Comparison of ENCODE assay signal across 9 mouse cellular contexts in the genomic region with DNA sequence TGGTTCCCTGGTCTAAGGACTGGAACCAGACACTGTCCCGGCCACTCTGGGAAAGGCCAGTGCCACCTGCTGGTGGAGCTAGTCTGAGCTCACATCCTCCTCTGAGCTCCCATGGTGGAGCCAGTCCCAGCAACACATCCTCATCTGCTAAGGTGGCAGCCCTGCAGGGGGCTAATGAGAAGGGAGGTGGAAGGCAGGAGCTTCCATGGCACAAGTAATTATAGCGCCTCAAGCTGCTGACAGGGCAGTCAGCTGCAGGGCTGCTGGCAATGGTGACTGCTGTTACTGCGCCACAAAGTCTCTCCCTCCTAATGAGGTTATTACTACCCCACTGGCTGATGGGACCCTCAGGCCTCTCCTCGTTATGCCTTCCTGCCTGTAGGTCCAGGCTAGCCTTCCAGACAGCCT.
DNase-seq lines count a peak whose midpoint lies in the region; ATAC-seq and TF ChIP-seq lines count a peak whose summit lies in the region.
"Had no signal": no experiment of that assay in that cellular context is flagged by ENCODE, and none has a peak within 500 bp of the region (broad histone marks: within the 10 kb centered on the region; RNA-seq: fewer than 3 reads in every experiment).

No protein-coding gene starts in this region.

- intact Hi-C loops in left cerebral cortex, postnatal 4 days (cut with DNase I): loop anchor here (10.0 kb wide), 1 partner anchor 513 kb away; no protein-coding TSS in a partner anchor
- intact Hi-C loops in left cerebral cortex, postnatal 36 days (cut with DNase I): no loop called here
- intact Hi-C loops in heart, postnatal 14 days (cut with DNase I): no loop called here

- TF ChIP-seq POLR2A in cortical plate, adult 2 months (IDR thresholded peaks at IDR 0.05; ENCODE audit: extremely low read depth, insufficient read depth, low read length): no peak

- no peak overlapping the region for H3K9ac ChIP-seq in midbrain, embryonic 16.5 days (ENCODE audit: low read depth, low read length)
- H3K9ac ChIP-seq: heart, embryonic 13.5 days had no signal

- H3K27ac ChIP-seq in cortical plate, adult 2 months (ENCODE audit: insufficient read depth, low read length): no peak overlapping the region
- no peak overlapping the region for H3K27ac ChIP-seq in midbrain, embryonic 16.5 days (ENCODE audit: low read length)
- H3K27ac ChIP-seq: heart, embryonic 13.5 days; macrophage had no signal

- TF ChIP-seq CTCF in cortical plate, adult 2 months (IDR thresholded peaks at IDR 0.05; ENCODE audit: extremely low read depth, insufficient read depth, low read length): 0 out of 2 replicates have a peak, but pooled peaks have one; percentile 6

- no peak overlapping the region for H3K4me2 ChIP-seq in midbrain, embryonic 16.5 days (ENCODE audit: low read length)
- H3K4me2 ChIP-seq: heart, embryonic 13.5 days had no signal

- no peaks in the 10 kb centered on the region for H3K4me1 ChIP-seq in cortical plate, adult 2 months (ENCODE audit: control insufficient read depth, insufficient read depth, low read length)
- peaks cover 8% of the 10 kb centered on the region; the same call in 1 of the 2 replicates for H3K4me1 ChIP-seq in midbrain, embryonic 16.5 days (ENCODE audit: control insufficient read depth, insufficient read depth, low read length)

- H3K36me3 ChIP-seq in midbrain, embryonic 16.5 days (ENCODE audit: control insufficient read depth, insufficient read depth, low read length): no peaks in the 10 kb centered on the region
- H3K36me3 ChIP-seq: heart, embryonic 13.5 days had no signal

- no peak overlapping the region for H3K4me3 ChIP-seq in cortical plate, adult 2 months (ENCODE audit: insufficient read depth, low read length)
- no peak overlapping the region for H3K4me3 ChIP-seq in midbrain, embryonic 16.5 days (ENCODE audit: low read depth, low read length)
- H3K4me3 ChIP-seq: heart, embryonic 13.5 days had no signal

- H3K27me3 ChIP-seq in midbrain, embryonic 16.5 days (ENCODE audit: control insufficient read depth, insufficient read depth, low read depth, low read length): no peaks in the 10 kb centered on the region

- WGBS in midbrain, embryonic 16.5 days: 24% methylated on average over 4 of the region's 4 CpGs

- DNase-seq in left cerebral cortex, postnatal 4 days: peak; percentile 81
- no peak for DNase-seq in left cerebral cortex, postnatal 36 days (ENCODE audit: low spot score in 2 of 2)
- peak; percentile 42 for DNase-seq in forelimb bud, embryonic 11.5 days (ENCODE audit: low read depth, low spot score)
- no peak for DNase-seq in heart, postnatal 14 days
- no peak for DNase-seq in layer of hippocampus, adult 9-10 months (ENCODE audit: low spot score)

- H3K9me3 ChIP-seq in midbrain, embryonic 16.5 days (replicated peaks; ENCODE audit: control insufficient read depth, low read length, poor library complexity, severe bottlenecking): no peaks in the 10 kb centered on the region

- peak; percentile 23 for ATAC-seq in midbrain, embryonic 16.5 days

Comparison
In these comparisons a context has a peak if more than half of its experiments do, and no peak if none do; other contexts are left out.
1. DNase-seq: peak in left cerebral cortex, postnatal 4 days (single experiment) and forelimb bud, embryonic 11.5 days (single experiment); none in left cerebral cortex, postnatal 36 days (0 of 2), heart, postnatal 14 days (0 of 2) and layer of hippocampus, adult 9-10 months (single experiment).